Mouse (Mus musculus): ENCODE results near the gene Emcn. TPM values are rescaled to one million over a fixed set of nuclear protein-coding genes. Genes with fewer than 3 reads are reported as not detected.

Emcn gene
- total and polyA plus RNA-seq, 3 experiments = not detected

GRCm38 (mm10) chr3:137312540-137312939, 28.3 kb upstream of the Emcn start:
- Histone ChIP-seq H3K9ac (ENCODE audit: control insufficient read depth, low read depth, low read length, poor library complexity, severe bottlenecking) (no peak overlapping the region), H3K9me3 (replicated peaks; ENCODE audit: insufficient read depth, low read length) (no peaks in the 10 kb centered on the region), H3K27ac (ENCODE audit: control insufficient read depth, low read depth, low read length) (no peak overlapping the region), H3K27me3 (ENCODE audit: control insufficient read depth in 1 of 2, insufficient read depth in 2 of 2, low read length in 2 of 2) (no peaks in the 10 kb centered on the region), H3K36me3 (ENCODE audit: control insufficient read depth in 1 of 2, insufficient read depth in 2 of 2, low read length in 2 of 2) (no peaks in the 10 kb centered on the region), H3K4me1 (ENCODE audit: control insufficient read depth in 1 of 2, insufficient read depth in 2 of 2, low read length in 2 of 2) (no peaks in the 10 kb centered on the region), H3K79me2 (ENCODE audit: control insufficient read depth, insufficient read depth, low read length, poor library complexity) (no peaks in the 10 kb centered on the region), H3K4me3 (ENCODE audit: control insufficient read depth in 1 of 2, insufficient read depth in 1 of 2, low read depth in 2 of 2, low read length in 2 of 2) (no peak overlapping the region)
- TF ChIP-seq MYB (IDR thresholded peaks at IDR 0.05; ENCODE audit: low read depth, low read length) = no peak
- TF ChIP-seq POLR2AphosphoS5 (IDR thresholded peaks at IDR 0.05; ENCODE audit: borderline replicate concordance, low read depth, low read length) = no peak
- TF ChIP-seq NRF1 (IDR thresholded peaks at IDR 0.05; ENCODE audit: insufficient read depth, low read depth, low read length, poor library complexity, severe bottlenecking) = no peak
- TF ChIP-seq ZMIZ1 (IDR thresholded peaks at IDR 0.05; ENCODE audit: low read depth, low read length) = no peak
- TF ChIP-seq E2F4 (IDR thresholded peaks at IDR 0.05; ENCODE audit: borderline replicate concordance, low read depth, low read length) = no peak
- no peak for TF ChIP-seq TCF12 (IDR thresholded peaks at IDR 0.05; ENCODE audit: low read depth, low read length)
- no peak for TF ChIP-seq HCFC1 (IDR thresholded peaks at IDR 0.05; ENCODE audit: low read depth, low read length)
- no peak for TF ChIP-seq NELFE (IDR thresholded peaks at IDR 0.05; ENCODE audit: low read depth, low read length)
- TF ChIP-seq UBTF (IDR thresholded peaks at IDR 0.05; ENCODE audit: borderline replicate concordance, insufficient read depth, low read depth, low read length) = no peak
- TF ChIP-seq SIN3A (IDR thresholded peaks at IDR 0.05; ENCODE audit: low read length) = no peak
- DNase-seq (ENCODE audit: low read depth, low spot score) = no peak

DNA sequence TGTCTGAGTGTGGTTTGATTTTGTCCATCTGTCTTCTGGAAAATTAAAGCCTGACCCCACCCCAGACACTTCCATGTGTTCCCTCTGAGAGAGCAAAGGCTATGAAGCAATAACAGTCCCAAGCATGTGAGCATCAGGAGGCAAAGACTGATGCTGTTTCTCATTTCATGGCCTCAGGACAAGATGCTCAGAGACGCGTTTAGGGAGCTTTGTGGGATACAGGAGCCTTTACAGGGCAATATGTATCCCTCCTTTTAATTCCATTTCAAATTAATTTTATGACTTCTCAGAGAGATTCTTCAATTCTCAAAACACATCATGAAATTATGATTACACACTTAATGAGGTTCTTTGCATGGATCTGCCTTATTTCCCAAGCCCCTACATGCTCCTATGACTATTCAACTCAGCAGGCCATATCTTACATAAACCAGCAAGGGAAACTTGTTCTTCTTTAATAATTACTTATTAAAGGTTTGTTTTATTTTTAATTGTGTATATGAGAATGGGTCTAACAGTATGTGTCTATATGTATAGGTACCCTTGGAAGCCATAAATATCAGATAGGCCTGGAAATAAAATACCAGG, 27.0 kb upstream of the Emcn start:
- Histone ChIP-seq H3K27me3 (ENCODE audit: control insufficient read depth in 1 of 2, insufficient read depth in 2 of 2, low read length in 2 of 2) (no peaks in the 10 kb centered on the region), H3K27ac (ENCODE audit: control insufficient read depth, low read depth, low read length) (no peak overlapping the region), H3K4me1 (ENCODE audit: control insufficient read depth in 1 of 2, insufficient read depth in 2 of 2, low read length in 2 of 2) (no peaks in the 10 kb centered on the region), H3K9ac (ENCODE audit: control insufficient read depth, low read depth, low read length, poor library complexity, severe bottlenecking) (no peak overlapping the region), H3K9me3 (replicated peaks; ENCODE audit: insufficient read depth, low read length) (no peaks in the 10 kb centered on the region), H3K4me3 (ENCODE audit: control insufficient read depth in 1 of 2, insufficient read depth in 1 of 2, low read depth in 2 of 2, low read length in 2 of 2) (no peak overlapping the region), H3K36me3 (ENCODE audit: control insufficient read depth in 1 of 2, insufficient read depth in 2 of 2, low read length in 2 of 2) (no peaks in the 10 kb centered on the region), H3K79me2 (ENCODE audit: control insufficient read depth, insufficient read depth, low read length, poor library complexity) (no peaks in the 10 kb centered on the region)
- TF ChIP-seq ELF1 (IDR thresholded peaks at IDR 0.05; ENCODE audit: low read depth, low read length) (no peak), KAT2A (conservative IDR thresholded peaks at IDR 0.05; ENCODE audit: low read depth, low read length) (no peak)
- no peak for DNase-seq (ENCODE audit: low read depth, low spot score)

DNA sequence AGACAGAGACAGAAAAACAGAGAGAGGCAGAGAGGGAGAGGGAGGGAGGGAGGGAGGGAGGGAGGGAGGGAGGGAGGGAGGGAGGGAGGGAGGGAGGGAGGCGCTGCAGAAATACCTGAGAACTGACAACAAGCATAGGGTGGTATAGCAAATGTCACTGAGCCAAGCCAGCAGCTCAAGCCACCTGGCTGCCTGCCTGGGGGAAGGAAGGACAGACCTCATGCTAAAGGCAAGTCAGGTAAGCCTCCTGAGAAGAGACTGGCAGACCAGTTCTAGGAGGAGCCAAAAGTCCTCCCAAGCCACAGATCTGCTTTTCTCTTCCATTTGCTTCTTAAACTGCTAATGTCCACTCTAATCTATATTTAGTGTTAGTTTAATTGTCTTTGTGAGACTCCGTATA, 22.5 kb upstream of the Emcn start:
- H3K36me3 ChIP-seq (ENCODE audit: control insufficient read depth in 1 of 2, insufficient read depth in 2 of 2, low read length in 2 of 2) = no peaks in the 10 kb centered on the region
- no peaks in the 10 kb centered on the region for H3K9me3 ChIP-seq (replicated peaks; ENCODE audit: insufficient read depth, low read length)
- H3K4me3 ChIP-seq (ENCODE audit: control insufficient read depth in 1 of 2, insufficient read depth in 1 of 2, low read depth in 2 of 2, low read length in 2 of 2) = no peak overlapping the region
- H3K9ac ChIP-seq (ENCODE audit: control insufficient read depth, low read depth, low read length, poor library complexity, severe bottlenecking) = no peak overlapping the region
- no peak overlapping the region for H3K27ac ChIP-seq (ENCODE audit: control insufficient read depth, low read depth, low read length)
- no peaks in the 10 kb centered on the region for H3K27me3 ChIP-seq (ENCODE audit: control insufficient read depth in 1 of 2, insufficient read depth in 2 of 2, low read length in 2 of 2)
- no peak for DNase-seq (ENCODE audit: low read depth, low spot score)
- H3K4me1 ChIP-seq (ENCODE audit: control insufficient read depth in 1 of 2, insufficient read depth in 2 of 2, low read length in 2 of 2) = no peaks in the 10 kb centered on the region
- H3K79me2 ChIP-seq (ENCODE audit: control insufficient read depth, insufficient read depth, low read length, poor library complexity) = no peaks in the 10 kb centered on the region
- TF ChIP-seq SMC3 (IDR thresholded peaks at IDR 0.05; ENCODE audit: low read depth, low read length) (no peak), ZMIZ1 (IDR thresholded peaks at IDR 0.05; ENCODE audit: low read depth, low read length) (no peak), RAD21 (IDR thresholded peaks at IDR 0.05; ENCODE audit: low read depth, low read length) (no peak), POLR2AphosphoS2 (IDR thresholded peaks at IDR 0.05; ENCODE audit: low read length) (no peak), ELF1 (IDR thresholded peaks at IDR 0.05; ENCODE audit: low read depth, low read length) (no peak), NELFE (IDR thresholded peaks at IDR 0.05; ENCODE audit: low read depth, low read length) (no peak), GABPA (IDR thresholded peaks at IDR 0.05; ENCODE audit: low read depth, low read length) (no peak), ZNF384 (IDR thresholded peaks at IDR 0.05; ENCODE audit: low read depth, low read length) (no peak), USF1 (IDR thresholded peaks at IDR 0.05; ENCODE audit: low read depth, low read length) (no peak), NRF1 (IDR thresholded peaks at IDR 0.05; ENCODE audit: insufficient read depth, low read depth, low read length, poor library complexity, severe bottlenecking) (no peak), MYB (IDR thresholded peaks at IDR 0.05; ENCODE audit: low read depth, low read length) (no peak), ETS1 (IDR thresholded peaks at IDR 0.05; ENCODE audit: low read depth, low read length) (no peak)

Data from MEL (cell line).